Mouse (Mus musculus) embryonic facial prominence, embryonic 13.5 days (tissue): ENCODE results near the gene Hlcs. TPM values are rescaled to one million over a fixed set of nuclear protein-coding genes. Genes with fewer than 3 reads are reported as not detected.

ENCODE experiments used
- ATAC-seq: fragments of 200-750 bp; cut with Nextera tagmentation; 2 replicates; pipeline ENCODE4 v1.8.0; 2017; ENCODE audit warnings: low read depth; ENCODE audit not compliant: insufficient number of reproducible peaks, insufficient read depth, low FRiP score, low TSS enrichment
- H3K27ac ChIP-seq: fragments of 300-500 bp; sonication (generic); 2 replicates; pipeline ENCODE4 v1.5.1; 2015; ENCODE audit warnings: moderate library complexity, mild to moderate bottlenecking, inconsistent platforms
- H3K27me3 ChIP-seq: fragments of 300-500 bp; sonication (generic); 2 replicates; pipeline ENCODE4 v1.6.1; 2015; ENCODE audit warnings: mild to moderate bottlenecking, inconsistent platforms
- H3K36me3 ChIP-seq: fragments of 300-500 bp; sonication (generic); 2 replicates; pipeline ENCODE4 v1.6.1; 2015; ENCODE audit warnings: mild to moderate bottlenecking, inconsistent platforms
- H3K4me1 ChIP-seq: fragments of 300-500 bp; sonication (generic); 2 replicates; pipeline ENCODE4 v1.6.1; 2015; ENCODE audit warnings: inconsistent platforms
- H3K4me2 ChIP-seq: fragments of 300-500 bp; sonication (generic); 2 replicates; pipeline ENCODE4 v1.6.1; 2015; ENCODE audit warnings: moderate library complexity, mild to moderate bottlenecking, inconsistent platforms
- H3K4me3 ChIP-seq: fragments of 300-500 bp; sonication (generic); 2 replicates; pipeline ENCODE4 v1.5.1; 2015; ENCODE audit warnings: mild to moderate bottlenecking, inconsistent platforms
- H3K9ac ChIP-seq: fragments of 300-500 bp; sonication (generic); 2 replicates; pipeline ENCODE4 v1.6.1; 2015; ENCODE audit warnings: mild to moderate bottlenecking, inconsistent platforms
- H3K9me3 ChIP-seq: fragments of 300-500 bp; sonication (generic); 2 replicates; pipeline ENCODE4 v1.6.1; 2016; ENCODE audit warnings: inconsistent platforms
- WGBS: fragments of 180-500 bp; shearing (Covaris S2); methylation state at CpG from one replicate; pipeline ENCODE4 v1.1.7; 2015; ENCODE audit warnings: mixed read lengths; 5-methylcytosine and 5-hydroxymethylcytosine counted together
- polyA plus RNA-seq: library from polyadenylated mRNA; unstranded; fragments of >200 nt; fragmentation: Nextera tagmentation; extraction: Ambion mirVana; gene quantifications from 2 replicates; pipeline ENCODE4 v1.2.1, GENCODE M21; 2015

Gene Hlcs
- polyA plus RNA-seq, 1 experiment from 2014 or later: 10.0 TPM

- WGBS: 6% methylated on average over 30 of the region's 30 CpGs
- Histone ChIP-seq H3K9ac (peak overlapping the region; percentile 51), H3K4me1 (peaks cover 24% of the 10 kb centered on the region), H3K4me2 (peak overlapping the region; percentile 52), H3K27ac (0 out of 2 replicates have a peak overlapping the region, but pooled peaks have one; percentile 11), H3K36me3 (no peaks in the 10 kb centered on the region), H3K4me3 (peak overlapping the region; percentile 20), H3K9me3 (0 out of 2 replicates have a peak, but pooled peaks cover 4% of the 10 kb centered on the region), H3K27me3 (peaks cover 12% of the 10 kb centered on the region)
- peak; percentile 68; the same call in 1 of the 2 replicates for ATAC-seq
Observed at GRCm38 (mm10) chr16:94302274-94303202, 10.8 kb downstream of the Hlcs start.

GRCm38 (mm10) chr16:94301696-94302095 lies 11.7 kb downstream of the Hlcs start:
- 78% methylated on average over 5 of the region's 5 CpGs for WGBS
- peaks cover 12% of the 10 kb centered on the region for H3K27me3 ChIP-seq
- no peak overlapping the region for H3K9ac ChIP-seq

GRCm38 (mm10) chr16:94301194-94301593 lies 12.2 kb downstream of the Hlcs start:
- H3K36me3 ChIP-seq: no peaks in the 10 kb centered on the region

More at GRCm38 (mm10) chr16:94301696-94302095, 11.7 kb downstream of the Hlcs start:
- no peak overlapping the region for H3K4me3 ChIP-seq
- ATAC-seq: no peak
- no peak overlapping the region for H3K27ac ChIP-seq
- H3K9me3 ChIP-seq: 0 out of 2 replicates have a peak, but pooled peaks cover 4% of the 10 kb centered on the region
- H3K4me2 ChIP-seq: no peak overlapping the region
- peaks cover 15% of the 10 kb centered on the region for H3K4me1 ChIP-seq
- H3K36me3 ChIP-seq: no peaks in the 10 kb centered on the region

GRCm38 (mm10) chr16:94299210-94299609 lies 14.2 kb downstream of the Hlcs start:
- peaks cover 12% of the 10 kb centered on the region for H3K27me3 ChIP-seq
- H3K4me3 ChIP-seq: no peak overlapping the region
- H3K4me1 ChIP-seq: peaks cover 15% of the 10 kb centered on the region
- WGBS: 65% methylated on average over 4 of the region's 4 CpGs
- no peak overlapping the region for H3K27ac ChIP-seq
- no peak for ATAC-seq
- no peaks in the 10 kb centered on the region for H3K36me3 ChIP-seq
- H3K4me2 ChIP-seq: no peak overlapping the region
- no peak overlapping the region for H3K9ac ChIP-seq
- no peaks in the 10 kb centered on the region for H3K9me3 ChIP-seq

More at GRCm38 (mm10) chr16:94301194-94301593, 12.2 kb downstream of the Hlcs start:
- H3K27ac ChIP-seq: no peak overlapping the region
- H3K27me3 ChIP-seq: peaks cover 12% of the 10 kb centered on the region
- 0 out of 2 replicates have a peak, but pooled peaks cover 4% of the 10 kb centered on the region for H3K9me3 ChIP-seq
- no peak for ATAC-seq
- peaks cover 15% of the 10 kb centered on the region for H3K4me1 ChIP-seq
- WGBS: 93% methylated on average over 4 of the region's 4 CpGs
- no peak overlapping the region for H3K9ac ChIP-seq
- no peak overlapping the region for H3K4me3 ChIP-seq
- H3K4me2 ChIP-seq: no peak overlapping the region

GRCm38 (mm10) chr16:94298081-94298480 lies 15.3 kb downstream of the Hlcs start:
- Histone ChIP-seq H3K4me3 (no peak overlapping the region), H3K36me3 (no peaks in the 10 kb centered on the region), H3K9me3 (no peaks in the 10 kb centered on the region), H3K4me2 (no peak overlapping the region), H3K27me3 (peaks cover 10% of the 10 kb centered on the region), H3K9ac (no peak overlapping the region), H3K4me1 (peaks cover 12% of the 10 kb centered on the region), H3K27ac (no peak overlapping the region)
- WGBS: 85% methylated on average over 5 of the region's 5 CpGs
- no peak for ATAC-seq

- Histone ChIP-seq H3K36me3 (no peaks in the 10 kb centered on the region), H3K9ac (no peak overlapping the region), H3K27me3 (no peaks in the 10 kb centered on the region), H3K4me1 (peaks cover 10% of the 10 kb centered on the region; the same call in 1 of the 2 replicates), H3K4me3 (no peak overlapping the region), H3K27ac (no peak overlapping the region), H3K4me2 (no peak overlapping the region), H3K9me3 (no peaks in the 10 kb centered on the region)
- ATAC-seq: no peak
- WGBS: 83% methylated on average over 4 of the region's 4 CpGs
Observed at GRCm38 (mm10) chr16:94291141-94291540, 22.2 kb downstream of the Hlcs start.

- Histone ChIP-seq H3K27ac (no peak overlapping the region; the same call in 1 of the 2 replicates), H3K4me1 (peaks cover 10% of the 10 kb centered on the region; the same call in 1 of the 2 replicates), H3K9me3 (no peaks in the 10 kb centered on the region), H3K4me2 (peak overlapping the region; percentile 99), H3K4me3 (peak overlapping the region; percentile 87), H3K36me3 (no peaks in the 10 kb centered on the region), H3K9ac (peak overlapping the region; percentile 89), H3K27me3 (no peaks in the 10 kb centered on the region)
- ATAC-seq: peak; percentile 92
- 5% methylated on average over 52 of the region's 52 CpGs for WGBS
Observed at GRCm38 (mm10) chr16:94290073-94290999, 23.0 kb downstream of the Hlcs start.

GRCm38 (mm10) chr16:94289138-94290072 lies 24.0 kb downstream of the Hlcs start:
- Histone ChIP-seq H3K27ac (no peak overlapping the region; the same call in 1 of the 2 replicates), H3K9me3 (no peaks in the 10 kb centered on the region), H3K4me2 (peak overlapping the region; percentile 99), H3K9ac (peak overlapping the region; percentile 89), H3K4me3 (peak overlapping the region; percentile 87), H3K27me3 (no peaks in the 10 kb centered on the region), H3K36me3 (no peaks in the 10 kb centered on the region), H3K4me1 (peaks cover 10% of the 10 kb centered on the region; the same call in 1 of the 2 replicates)
- 0 out of 2 replicates have a peak, but pooled peaks have one; percentile 20 for ATAC-seq
- WGBS: 11% methylated on average over 39 of the region's 39 CpGs

- no peak for ATAC-seq
- WGBS: 81% methylated on average over 9 of the region's 9 CpGs
- Histone ChIP-seq H3K27me3 (no peaks in the 10 kb centered on the region), H3K36me3 (0 out of 2 replicates have a peak, but pooled peaks cover under 1% of the 10 kb centered on the region), H3K4me3 (no peak overlapping the region), H3K9ac (no peak overlapping the region), H3K9me3 (no peaks in the 10 kb centered on the region), H3K4me2 (no peak overlapping the region), H3K4me1 (peaks cover 10% of the 10 kb centered on the region; the same call in 1 of the 2 replicates), H3K27ac (no peak overlapping the region)
Observed at GRCm38 (mm10) chr16:94287826-94288225, 25.5 kb downstream of the Hlcs start.

- 92% methylated on average over 3 of the region's 3 CpGs for WGBS
- ATAC-seq: no peak
- H3K9ac ChIP-seq: no peak overlapping the region
Observed at GRCm38 (mm10) chr16:94283972-94284371, 29.4 kb downstream of the Hlcs start.

More at GRCm38 (mm10) chr16:94283972-94284371, 29.4 kb downstream of the Hlcs start:
- Histone ChIP-seq H3K9me3 (no peaks in the 10 kb centered on the region), H3K36me3 (peaks cover 11% of the 10 kb centered on the region), H3K4me2 (no peak overlapping the region), H3K27ac (no peak overlapping the region), H3K4me1 (no peaks in the 10 kb centered on the region; the same call in 1 of the 2 replicates), H3K4me3 (no peak overlapping the region), H3K27me3 (no peaks in the 10 kb centered on the region)
